Mouse (Mus musculus) ES-E14 (cell line): Measurements from ENCODE around the gene Gm5089. TPM values are rescaled to one million over a fixed set of nuclear protein-coding genes. Genes with fewer than 3 reads are reported as not detected.

ENCODE experiments used
- DNase-seq: peaks from one replicate; pipeline ENCODE4 v3.0.0-alpha.2; 2013; ENCODE audit warnings: low read depth, low spot score
- H3K27ac ChIP-seq: 2 replicates; pipeline ENCODE4 v1.5.1; 2012; ENCODE audit warnings: low read depth, mild to moderate bottlenecking, low read length, moderate library complexity, mixed read lengths; ENCODE audit not compliant: poor library complexity, insufficient read depth, severe bottlenecking
- H3K36me3 ChIP-seq: 2 replicates; pipeline ENCODE4 v1.6.1; 2012; ENCODE audit warnings: mild to moderate bottlenecking, low read length, moderate library complexity, mixed read lengths; ENCODE audit not compliant: control insufficient read depth, poor library complexity, insufficient read depth, severe bottlenecking
- H3K4me1 ChIP-seq, 2 experiments: fragments of 150-350 bp in 1 of 2; sonication (generic) in 1 of 2; 2 replicates each; pipeline ENCODE4 v1.6.1; 2012; ENCODE audit warnings: low read length in 2 of 2, mild to moderate bottlenecking in 1 of 2, mixed read lengths in 1 of 2; ENCODE audit not compliant: control insufficient read depth in 2 of 2, insufficient read depth in 2 of 2, poor library complexity in 1 of 2
- H3K4me3 ChIP-seq, 2 experiments: fragments of 150-350 bp in 1 of 2; sonication (generic) in 1 of 2; 2 replicates each; pipeline ENCODE4 v1.5.1; 2012; ENCODE audit warnings: low read length in 2 of 2, low read depth in 1 of 2, mild to moderate bottlenecking in 1 of 2, mixed read lengths in 1 of 2; ENCODE audit not compliant: insufficient read depth in 1 of 2, poor library complexity in 1 of 2, severe bottlenecking in 1 of 2
- H3K9ac ChIP-seq: 2 replicates; pipeline ENCODE4 v1.6.1; 2012; ENCODE audit warnings: low read depth, mild to moderate bottlenecking, low read length, mixed read lengths; ENCODE audit not compliant: poor library complexity, insufficient read depth, severe bottlenecking
- H3K9me3 ChIP-seq: fragments of 150-350 bp; sonication (generic); 2 replicates; pipeline ENCODE4 v1.6.1; 2012; ENCODE audit warnings: low read depth, mild to moderate bottlenecking, low read length; ENCODE audit not compliant: control insufficient read depth, insufficient read depth
- CHD2 ChIP-seq: IDR thresholded peaks from 2 replicates; pipeline ENCODE4 v1.6.1; 2014; ENCODE audit warnings: mild to moderate bottlenecking, low read depth, low read length, inconsistent platforms
- HCFC1 ChIP-seq: IDR thresholded peaks from 2 replicates; pipeline ENCODE4 v1.6.1; 2012; ENCODE audit warnings: low read length, inconsistent platforms, borderline replicate concordance; ENCODE audit not compliant: insufficient read depth
- MAFK ChIP-seq: IDR thresholded peaks from 2 replicates; pipeline ENCODE4 v1.6.1; 2014; ENCODE audit warnings: mild to moderate bottlenecking, low read depth, low read length, inconsistent platforms; ENCODE audit not compliant: insufficient read depth
- ZC3H11A ChIP-seq: IDR thresholded peaks from 2 replicates; pipeline ENCODE4 v1.6.1; 2012; ENCODE audit warnings: low read depth, mild to moderate bottlenecking, inconsistent platforms, low read length, borderline replicate concordance
- ZNF384 ChIP-seq: IDR thresholded peaks from 2 replicates; pipeline ENCODE4 v1.6.1; 2012; ENCODE audit warnings: low read depth, low read length, inconsistent platforms
- in situ Hi-C, 2 experiments: fragments of 600-800 bp; cut with MboI; formaldehyde crosslinking; loops; one replicate each; pipeline ENCODE4 v1.15.1; 2025; ENCODE audit warnings: low sequenced_read_pairs in 2 of 2, inconsistent platforms in 1 of 2; ENCODE audit not compliant: unreplicated experiment in 2 of 2
- total RNA-seq: library from RNA; depleted of rRNA; stranded (reverse); fragments of 300-350 nt; gene quantifications from 2 replicates; pipeline ENCODE4 v1.2.3, GENCODE M21; 2012

Gene Gm5089
- total RNA-seq, 1 experiment = 0.31 TPM

DNA sequence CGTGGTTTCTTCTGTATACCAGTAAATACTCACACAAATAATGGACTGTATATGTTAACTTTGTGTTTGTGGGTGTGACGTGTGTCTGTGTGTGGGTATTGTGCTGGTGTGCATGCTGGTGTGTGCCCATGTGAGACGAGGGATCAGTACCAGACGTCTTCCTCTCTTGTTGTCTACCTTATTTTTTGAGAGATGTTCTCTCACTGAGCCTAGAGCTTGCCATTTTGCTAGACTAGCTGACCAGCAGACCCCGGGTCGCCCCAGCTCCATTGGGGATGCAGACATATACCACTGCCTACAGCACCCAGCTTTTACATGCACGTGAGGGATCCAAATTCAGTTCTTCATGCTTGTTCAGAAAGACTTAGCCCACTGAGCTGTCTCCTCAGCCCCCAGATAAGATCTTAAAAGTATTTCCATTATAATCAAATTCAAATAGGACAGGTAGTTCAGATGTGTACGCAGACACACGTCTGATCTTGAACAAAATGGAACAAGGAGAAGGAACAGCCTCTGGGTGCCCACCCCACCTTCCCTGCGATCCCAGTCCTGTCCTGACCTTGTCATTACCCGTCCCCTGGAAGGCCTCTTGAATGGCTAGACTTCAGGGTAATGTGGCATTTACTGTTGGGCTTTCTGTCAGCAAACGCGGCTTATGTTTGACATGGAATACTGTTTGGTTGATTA is 61.1 kb downstream of the Gm5089 start:
- no peak for DNase-seq
- no peak for TF ChIP-seq ZC3H11A
- TF ChIP-seq HCFC1 = no peak
- no peak for TF ChIP-seq ZNF384
- TF ChIP-seq CHD2 = no peak
- Histone ChIP-seq H3K9me3 (no peaks in the 10 kb centered on the region), H3K36me3 (no peaks in the 10 kb centered on the region), H3K27ac (no peak overlapping the region), H3K9ac (no peak overlapping the region), H3K4me1 (peaks cover 5 to 10% of the 10 kb centered on the region in 2 experiments; a peak in 3 of 4 replicates), H3K4me3 (no peak overlapping the region)
- in situ Hi-C loops = no loop called here

DNA sequence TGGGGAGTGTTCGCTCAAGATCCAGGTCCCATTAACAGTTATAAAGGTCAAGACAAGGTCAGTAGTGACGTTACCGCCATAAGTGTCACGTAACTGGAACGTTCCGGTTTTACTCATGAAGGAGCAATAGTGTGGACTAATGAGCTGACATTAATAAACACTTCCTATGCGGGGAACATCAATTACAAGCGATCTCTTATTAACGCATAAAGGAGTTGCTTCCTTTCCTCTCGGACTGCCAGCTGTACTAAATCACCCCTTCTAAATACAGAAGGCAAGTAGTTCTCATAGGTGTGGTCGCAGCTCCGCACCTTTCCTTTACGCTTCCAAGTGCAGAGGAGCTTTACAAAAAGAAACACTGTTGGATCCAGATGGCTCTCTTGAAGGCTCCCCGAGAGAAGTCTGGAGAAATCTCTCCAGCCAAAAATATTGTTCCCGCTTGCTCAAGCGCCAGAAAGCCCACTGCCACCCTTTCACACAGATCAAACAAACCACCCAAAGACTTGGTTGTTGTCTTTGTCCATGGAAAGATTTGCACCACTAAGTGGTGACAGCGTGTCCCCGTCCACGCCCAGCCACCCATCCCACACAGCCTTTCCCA is 62.4 kb downstream of the Gm5089 start:
- H3K9ac ChIP-seq = no peak overlapping the region
- in situ Hi-C loops = no loop called here
- H3K36me3 ChIP-seq = no peaks in the 10 kb centered on the region
- no peak overlapping the region for H3K27ac ChIP-seq
- DNase-seq = no peak
- no peak overlapping the region for H3K4me3 ChIP-seq
- peaks cover 5 to 10% of the 10 kb centered on the region in 2 experiments; a peak in 3 of 4 replicates for H3K4me1 ChIP-seq
- TF ChIP-seq HCFC1 (no peak), CHD2 (no peak), ZNF384 (no peak), ZC3H11A (no peak), MAFK (no peak)
- no peaks in the 10 kb centered on the region for H3K9me3 ChIP-seq

DNA sequence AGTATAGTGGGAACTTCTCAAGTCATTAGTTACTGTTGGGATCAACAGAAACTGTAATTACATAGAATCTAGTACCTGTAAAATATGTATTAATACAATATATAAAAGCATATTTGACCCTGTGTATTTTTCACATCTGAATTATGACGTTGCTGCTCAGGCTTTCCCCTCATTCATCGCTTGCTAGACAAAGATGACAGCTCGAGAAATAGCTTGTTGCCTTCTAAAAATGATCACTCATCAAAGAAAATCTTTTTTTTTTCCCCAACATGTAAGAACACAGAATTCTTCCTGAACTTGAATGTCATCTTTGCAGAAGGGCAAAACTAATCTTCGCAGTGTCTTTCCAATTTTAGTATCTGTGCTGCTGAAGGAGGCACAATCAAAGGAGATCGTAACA is 63.1 kb downstream of the Gm5089 start:
- Histone ChIP-seq H3K9me3 (no peaks in the 10 kb centered on the region), H3K27ac (no peak overlapping the region), H3K36me3 (no peaks in the 10 kb centered on the region), H3K4me1 (peaks cover under 1 to 10% of the 10 kb centered on the region in 2 experiments; a peak in 3 of 4 replicates), H3K9ac (no peak overlapping the region), H3K4me3 (no peak overlapping the region)
- no peak for DNase-seq
- TF ChIP-seq HCFC1 = no peak
- in situ Hi-C loops = no loop called here

DNA sequence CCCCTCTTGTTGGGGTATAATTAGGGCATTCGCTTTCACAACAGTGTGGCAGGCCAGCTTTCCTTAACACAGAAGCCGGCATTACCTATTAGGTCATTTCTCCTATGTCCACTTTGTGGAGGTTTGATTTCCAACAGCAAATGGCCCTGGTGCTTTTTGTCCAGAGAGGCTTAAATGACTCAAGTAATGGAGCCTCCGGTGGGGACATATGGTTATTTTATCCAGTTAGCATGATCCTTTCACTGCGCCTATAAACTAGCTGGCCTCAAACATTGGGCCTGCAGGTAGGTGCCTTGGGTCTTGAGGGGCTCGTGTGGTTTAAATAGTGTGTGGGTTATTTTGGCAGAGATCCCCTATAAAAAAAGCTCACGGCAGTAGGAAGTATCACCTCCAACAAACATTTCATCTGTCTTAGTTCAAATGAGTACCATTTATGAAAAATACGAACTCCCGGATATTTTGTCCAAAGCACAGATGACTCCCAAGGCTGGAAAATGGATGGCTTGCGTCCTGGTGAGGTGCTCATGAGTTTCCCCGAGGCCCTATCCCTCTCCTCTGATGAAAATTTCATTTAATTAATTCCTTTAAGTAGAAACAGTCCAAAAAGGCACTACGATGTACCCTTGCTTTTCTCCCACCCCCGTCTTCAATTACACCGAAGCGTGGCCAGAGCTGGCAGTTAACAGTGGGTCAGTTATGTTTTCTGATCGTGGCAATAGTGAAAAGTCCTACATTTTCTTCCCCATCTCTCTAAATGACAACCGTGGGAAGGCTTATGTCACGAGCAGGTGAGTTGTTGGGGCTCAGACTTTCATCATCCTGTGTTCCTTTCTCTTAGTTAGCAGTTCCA is 64.4 kb downstream of the Gm5089 start:
- Histone ChIP-seq H3K4me1 (peaks cover 0 to 4% of the 10 kb centered on the region in 2 experiments; a peak in 2 of 4 replicates), H3K4me3 (no peak overlapping the region), H3K27ac (no peak overlapping the region), H3K9ac (no peak overlapping the region), H3K36me3 (no peaks in the 10 kb centered on the region), H3K9me3 (no peaks in the 10 kb centered on the region)
- no peak for TF ChIP-seq HCFC1
- no peak for TF ChIP-seq CHD2
- no peak for TF ChIP-seq ZC3H11A
- TF ChIP-seq MAFK = no peak
- no peak for TF ChIP-seq ZNF384
- no peak for DNase-seq
- in situ Hi-C loops = no loop called here
